Mouse (Mus musculus): ENCODE measurements at regions not wholly inside any gene's neighbourhood (a gene's known extent, or its start where the extent isn't known, plus 50 kb on each side); places are given as distances from the start of the nearest gene placed in this dataset.

DNA sequence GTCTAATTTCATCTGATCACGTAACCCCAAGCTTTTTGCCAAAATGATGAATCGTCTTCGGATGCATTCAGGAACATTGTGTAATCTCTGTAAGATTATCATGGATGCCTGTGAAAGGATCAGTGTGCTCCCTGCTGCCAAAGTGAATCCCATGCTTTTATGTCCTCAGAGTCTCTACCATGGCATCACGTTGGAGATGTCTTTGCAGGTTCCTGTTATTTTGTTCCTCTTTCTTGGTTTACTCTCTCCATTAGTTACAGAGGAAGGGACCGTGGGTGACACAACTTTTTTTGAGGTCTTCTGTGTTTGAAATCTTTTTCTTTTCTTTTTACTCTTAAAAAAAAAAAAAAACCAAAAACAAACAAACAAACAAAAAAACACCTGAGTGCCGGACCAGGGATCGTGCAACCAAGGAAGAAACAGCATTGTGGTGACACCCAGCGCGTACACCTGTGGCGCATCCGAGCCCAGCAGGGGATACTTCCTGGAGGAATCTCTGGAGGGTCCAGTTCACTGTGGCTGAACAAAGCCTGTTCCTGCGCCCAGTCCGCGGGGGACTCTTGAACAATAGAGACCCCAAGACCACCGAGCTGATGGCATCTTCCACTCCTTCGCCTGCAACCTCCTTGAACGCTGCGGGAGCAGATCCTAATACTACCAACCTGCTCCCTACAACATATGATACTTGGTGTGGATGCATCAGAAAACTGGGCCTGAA, 180.6 kb downstream of the Dusp6 start:
- ATAC-seq (ENCODE audit: low read depth), result no peak
- no peak overlapping the region for H3K27ac ChIP-seq
- WGBS (ENCODE audit: insufficient replicate concordance), result 76% methylated on average over 18 of the region's 18 CpGs

DNA sequence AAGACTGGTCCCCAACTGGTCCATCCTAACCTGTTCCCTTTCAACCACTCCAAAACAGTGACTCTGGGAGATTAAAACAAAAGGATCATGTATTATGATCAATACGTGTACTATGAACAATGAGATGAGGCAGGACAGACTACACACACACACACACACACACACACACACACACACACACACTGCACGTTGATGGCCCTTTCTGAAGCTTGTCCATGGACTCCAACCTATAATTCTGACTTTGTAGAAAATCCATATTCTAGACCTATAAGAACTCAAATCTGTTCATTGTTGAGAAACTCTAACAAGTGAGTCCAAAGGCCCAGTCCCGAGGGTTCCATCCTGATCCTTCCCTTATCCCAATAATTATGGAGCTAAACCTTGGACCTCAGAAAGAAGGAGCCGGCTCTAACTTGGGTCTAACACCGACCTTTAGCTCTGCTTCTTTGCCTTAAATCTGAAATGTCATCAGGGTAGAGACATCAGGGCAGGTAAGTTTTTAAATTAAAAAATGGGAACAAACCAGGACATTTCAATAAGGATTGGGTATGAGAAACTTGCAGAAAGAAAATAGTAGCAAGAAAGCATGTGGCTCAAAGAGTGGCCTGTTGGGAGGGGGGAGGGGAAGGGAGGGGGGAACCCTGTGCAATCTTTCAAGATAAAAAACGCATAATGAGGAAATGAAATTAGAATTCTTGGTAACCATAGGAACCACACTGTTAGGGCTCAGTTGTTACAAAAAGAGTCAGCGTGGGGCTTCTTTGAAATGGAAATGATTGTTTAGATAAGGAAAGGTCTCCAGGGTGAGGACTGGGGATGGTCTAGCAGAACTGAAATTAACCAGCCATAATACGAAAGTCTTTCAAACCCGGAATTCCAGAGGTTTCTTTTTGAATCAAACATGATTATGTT, 187.9 kb downstream of the Dusp6 start:
- H3K9me3 ChIP-seq (replicated peaks), result no peaks in the 10 kb centered on the region
- DNase-seq (no peak), ATAC-seq (ENCODE audit: low read depth) (no peak)
- no peak overlapping the region for H3K9ac ChIP-seq
- 48% methylated on average over 9 of the region's 9 CpGs for WGBS (ENCODE audit: insufficient replicate concordance)
- H3K36me3 ChIP-seq, result no peaks in the 10 kb centered on the region
- H3K27ac ChIP-seq, result no peak overlapping the region
- H3K27me3 ChIP-seq, result no peaks in the 10 kb centered on the region
- H3K4me3 ChIP-seq (replicated peaks), result no peak overlapping the region
- no peaks in the 10 kb centered on the region for H3K4me1 ChIP-seq (replicated peaks)
- H3K4me2 ChIP-seq, result no peak overlapping the region

More for the DNA sequence above, 180.6 kb downstream of the Dusp6 start:
- H3K4me3 ChIP-seq (replicated peaks), result no peak overlapping the region
- no peak overlapping the region for H3K9ac ChIP-seq
- H3K9me3 ChIP-seq (replicated peaks), result no peaks in the 10 kb centered on the region
- no peaks in the 10 kb centered on the region; the same call in 1 of the 2 replicates for H3K4me1 ChIP-seq (replicated peaks)
- H3K36me3 ChIP-seq, result no peaks in the 10 kb centered on the region
- no peak overlapping the region for H3K4me2 ChIP-seq
- DNase-seq, result no peak
- no peaks in the 10 kb centered on the region for H3K27me3 ChIP-seq

DNA sequence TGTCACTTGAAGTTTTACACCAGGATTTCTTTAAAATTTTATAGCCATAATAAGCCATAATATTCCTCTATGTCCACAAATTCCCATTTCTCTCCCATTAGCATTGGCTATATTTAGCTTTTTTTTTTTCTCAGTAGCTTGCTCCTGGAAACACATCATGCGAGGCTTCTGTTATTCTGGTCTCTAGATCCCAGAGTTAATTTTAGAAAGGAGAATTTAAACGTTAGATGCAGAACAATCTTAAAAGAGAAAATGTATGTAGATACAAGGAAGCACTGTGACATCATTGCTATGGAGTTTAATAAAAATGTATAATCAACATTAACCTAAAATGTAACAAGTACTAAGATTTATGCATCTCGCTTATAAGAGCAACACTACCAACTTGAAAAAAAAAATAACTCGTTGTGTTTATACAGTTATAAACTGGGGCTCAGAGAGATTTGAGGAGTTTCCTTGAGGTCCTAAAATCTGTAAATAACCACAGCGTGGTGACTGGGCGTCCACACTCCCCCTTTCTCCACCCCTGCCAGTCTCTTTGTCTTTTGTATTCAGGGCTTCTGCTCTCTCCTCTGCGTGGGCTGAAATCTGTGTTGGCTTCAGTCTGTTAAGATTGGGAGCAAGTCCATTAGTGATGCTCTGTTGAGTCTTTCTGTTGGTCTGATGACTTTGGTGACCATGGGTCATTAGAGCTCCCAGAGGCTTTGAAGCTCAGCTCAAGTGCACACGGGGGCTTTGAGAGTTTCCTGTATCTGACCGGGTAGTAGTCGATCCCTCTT, 188.8 kb downstream of the Dusp6 start:
- Histone ChIP-seq H3K9ac (no peak overlapping the region), H3K27me3 (no peaks in the 10 kb centered on the region), H3K27ac (no peak overlapping the region), H3K36me3 (no peaks in the 10 kb centered on the region), H3K4me3 (replicated peaks) (no peak overlapping the region), H3K4me2 (no peak overlapping the region), H3K4me1 (replicated peaks) (no peaks in the 10 kb centered on the region), H3K9me3 (replicated peaks) (no peaks in the 10 kb centered on the region)
- 44% methylated on average over 10 of the region's 10 CpGs for WGBS (ENCODE audit: insufficient replicate concordance)
- ATAC-seq (ENCODE audit: low read depth) (no peak), DNase-seq (no peak)

DNA sequence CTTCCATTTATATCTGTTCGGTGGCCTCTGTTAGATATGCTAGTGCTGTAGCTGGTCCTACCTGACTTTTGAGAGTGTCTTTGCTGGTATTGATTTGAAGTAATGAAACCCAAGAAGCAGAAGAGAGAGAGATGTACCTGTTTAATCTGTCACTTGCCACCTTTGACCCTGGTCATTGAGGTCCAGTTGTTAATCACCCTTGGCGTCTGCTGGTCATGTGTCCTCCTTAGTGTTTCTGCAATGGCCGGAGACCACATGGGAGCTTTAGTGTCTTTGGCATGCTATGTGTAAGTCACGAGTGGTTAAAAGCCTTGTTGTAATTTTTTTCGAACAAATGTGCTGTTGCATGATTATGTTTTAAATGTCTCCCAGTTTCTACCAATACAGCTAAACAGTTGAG, 193.1 kb downstream of the Dusp6 start:
- H3K9me3 ChIP-seq (replicated peaks), result no peaks in the 10 kb centered on the region
- DNase-seq (no peak), ATAC-seq (ENCODE audit: low read depth) (no peak)
- H3K27me3 ChIP-seq, result peaks cover 6% of the 10 kb centered on the region; the same call in 1 of the 2 replicates
- no peaks in the 10 kb centered on the region for H3K36me3 ChIP-seq
- no peak overlapping the region for H3K4me3 ChIP-seq (replicated peaks)
- no peak overlapping the region for H3K9ac ChIP-seq
- 75% methylated on average over 5 of the region's 5 CpGs for WGBS (ENCODE audit: insufficient replicate concordance)
- peaks cover 8% of the 10 kb centered on the region for H3K4me1 ChIP-seq (replicated peaks)
- no peak overlapping the region for H3K27ac ChIP-seq
- no peak overlapping the region for H3K4me2 ChIP-seq

DNA sequence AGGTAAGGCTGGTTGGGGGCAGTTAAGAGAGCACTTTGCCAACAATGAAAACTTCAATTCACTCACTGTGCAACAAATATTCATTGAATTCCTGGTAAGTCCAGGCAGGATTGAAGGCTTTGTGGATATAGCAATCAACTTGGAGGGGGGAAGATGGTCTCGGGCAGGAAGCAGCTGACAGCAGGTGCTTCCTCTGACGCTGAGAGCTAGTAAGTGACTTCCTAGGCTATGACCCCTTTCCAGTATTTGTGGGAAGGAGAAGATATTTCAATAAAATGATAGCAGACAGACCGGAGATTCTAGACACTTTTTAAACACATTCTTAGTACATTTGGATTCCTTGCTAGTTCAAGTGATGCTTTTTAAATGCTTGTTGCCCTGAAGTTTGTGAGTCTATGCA, 195.0 kb downstream of the Dusp6 start:
- H3K9ac ChIP-seq, result no peak overlapping the region
- H3K27ac ChIP-seq, result no peak overlapping the region
- no peak overlapping the region for H3K4me3 ChIP-seq (replicated peaks)
- no peaks in the 10 kb centered on the region for H3K36me3 ChIP-seq
- DNase-seq, result no peak
- WGBS (ENCODE audit: insufficient replicate concordance), result 20% methylated on average over 3 of the region's 3 CpGs
- H3K4me2 ChIP-seq, result no peak overlapping the region
- peaks cover 8% of the 10 kb centered on the region for H3K4me1 ChIP-seq (replicated peaks)
- no peaks in the 10 kb centered on the region for H3K9me3 ChIP-seq (replicated peaks)
- peaks cover 15% of the 10 kb centered on the region for H3K27me3 ChIP-seq
- ATAC-seq (ENCODE audit: low read depth), result no peak

DNA sequence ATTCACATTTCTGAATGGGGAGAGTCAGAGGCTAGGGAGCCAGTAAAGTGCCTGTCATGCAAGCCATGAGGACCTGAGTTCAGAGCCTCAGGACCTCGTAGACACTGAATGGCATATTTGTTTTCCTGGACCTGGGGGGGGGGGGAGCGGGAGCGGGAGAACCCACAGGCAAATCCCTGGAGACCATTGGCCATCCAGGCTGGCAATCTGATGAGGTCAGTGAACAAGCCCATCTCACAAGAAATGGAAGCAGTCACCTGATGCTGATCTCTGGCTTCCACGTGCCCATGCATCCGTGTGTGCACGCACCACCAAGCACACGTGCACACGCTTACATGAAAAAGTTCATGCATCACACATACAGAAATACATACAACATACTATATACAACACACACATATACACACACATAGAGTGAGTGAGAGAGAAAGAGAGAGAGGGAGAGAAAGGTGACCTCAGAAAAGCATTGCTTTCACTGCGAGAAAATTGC, 196.2 kb downstream of the Dusp6 start:
- DNase-seq (no peak), ATAC-seq (ENCODE audit: low read depth) (no peak)
- Histone ChIP-seq H3K4me1 (replicated peaks) (peaks cover 8% of the 10 kb centered on the region), H3K9me3 (replicated peaks) (no peaks in the 10 kb centered on the region), H3K4me3 (replicated peaks) (no peak overlapping the region), H3K27me3 (peaks cover 15% of the 10 kb centered on the region), H3K27ac (no peak overlapping the region), H3K9ac (no peak overlapping the region), H3K36me3 (no peaks in the 10 kb centered on the region), H3K4me2 (peak overlapping the region; percentile 45)
- 60% methylated on average over 9 of the region's 9 CpGs for WGBS (ENCODE audit: insufficient replicate concordance)

DNA sequence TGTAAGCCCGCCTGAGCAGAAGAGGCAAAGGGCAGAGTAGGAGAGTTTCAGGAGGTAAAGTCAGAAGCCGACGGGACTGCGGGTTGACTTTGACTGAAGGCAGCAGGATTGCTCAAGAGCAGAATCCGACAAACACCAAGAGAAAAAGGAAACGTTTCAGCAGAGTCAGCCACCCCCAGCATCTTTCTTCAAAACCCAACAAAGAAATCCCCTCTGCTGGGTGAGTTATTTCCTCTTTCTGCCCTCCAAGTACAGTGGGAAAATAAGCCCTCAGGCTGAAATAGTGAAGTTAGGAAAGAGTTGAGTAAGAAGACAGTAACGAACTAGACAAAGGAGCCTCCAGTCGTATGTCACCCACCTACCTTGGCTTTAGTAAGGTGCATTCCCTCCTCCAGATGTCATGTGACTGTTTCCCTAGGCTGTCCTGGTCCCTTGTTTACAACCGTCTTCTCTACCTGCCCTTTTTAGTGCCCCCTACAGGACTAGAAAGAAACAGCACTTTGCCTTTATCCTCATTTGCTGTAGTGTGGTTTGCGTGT, 196.9 kb downstream of the Dusp6 start:
- ATAC-seq (ENCODE audit: low read depth), result peak; percentile 61
- peak; percentile 7 for DNase-seq
- peaks cover 8% of the 10 kb centered on the region for H3K4me1 ChIP-seq (replicated peaks)
- no peak overlapping the region for H3K9ac ChIP-seq
- no peaks in the 10 kb centered on the region for H3K9me3 ChIP-seq (replicated peaks)
- 6% methylated on average over 10 of the region's 10 CpGs for WGBS (ENCODE audit: insufficient replicate concordance)
- peak overlapping the region; percentile 45 for H3K4me2 ChIP-seq
- peaks cover 15% of the 10 kb centered on the region for H3K27me3 ChIP-seq
- peak overlapping the region; percentile 34 for H3K27ac ChIP-seq
- no peaks in the 10 kb centered on the region for H3K36me3 ChIP-seq
- H3K4me3 ChIP-seq (replicated peaks), result peak overlapping the region; percentile 29

DNA sequence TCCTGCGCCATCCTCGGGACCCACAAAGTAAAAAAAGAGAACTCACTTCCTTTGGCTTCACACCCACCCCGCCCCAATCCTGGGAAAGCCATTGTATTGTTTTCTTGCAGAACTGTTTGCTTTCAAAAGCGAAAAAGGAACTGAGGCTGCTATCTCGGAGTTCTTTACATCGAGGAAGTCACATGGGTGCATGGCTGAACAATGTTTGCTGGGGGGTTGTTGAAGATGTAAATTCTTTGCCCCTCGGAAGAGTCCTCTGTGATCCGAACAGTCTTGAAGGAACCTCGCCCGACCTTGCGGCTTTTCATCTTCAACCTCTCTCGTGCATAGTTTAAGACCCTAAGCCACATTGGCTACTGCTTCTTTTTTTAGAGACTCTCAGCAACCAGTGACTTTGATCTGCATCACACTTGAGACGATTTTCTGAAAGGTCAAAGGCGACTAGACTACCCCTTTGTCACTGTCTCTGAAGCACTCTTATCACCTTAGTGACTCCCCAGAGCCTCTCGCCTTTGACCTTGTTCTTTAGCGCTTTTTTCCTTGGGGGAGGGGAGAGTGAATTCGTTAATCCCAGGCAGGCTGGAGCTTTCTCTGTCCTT, 197.9 kb downstream of the Dusp6 start:
- H3K4me1 ChIP-seq (replicated peaks), result peaks cover 8% of the 10 kb centered on the region
- ATAC-seq (ENCODE audit: low read depth), result peak; percentile 37; the same call in 1 of the 2 replicates
- H3K27ac ChIP-seq, result peak overlapping the region; percentile 34
- peak overlapping the region; percentile 62 for H3K4me2 ChIP-seq
- no peaks in the 10 kb centered on the region for H3K36me3 ChIP-seq
- peaks cover 15% of the 10 kb centered on the region for H3K27me3 ChIP-seq
- H3K9me3 ChIP-seq (replicated peaks), result no peaks in the 10 kb centered on the region
- peak; percentile 5 for DNase-seq
- peak overlapping the region; percentile 39 for H3K4me3 ChIP-seq (replicated peaks)
- under 1% methylated on average over 17 of the region's 17 CpGs for WGBS (ENCODE audit: insufficient replicate concordance)
- H3K9ac ChIP-seq, result peak overlapping the region; percentile 29

DNA sequence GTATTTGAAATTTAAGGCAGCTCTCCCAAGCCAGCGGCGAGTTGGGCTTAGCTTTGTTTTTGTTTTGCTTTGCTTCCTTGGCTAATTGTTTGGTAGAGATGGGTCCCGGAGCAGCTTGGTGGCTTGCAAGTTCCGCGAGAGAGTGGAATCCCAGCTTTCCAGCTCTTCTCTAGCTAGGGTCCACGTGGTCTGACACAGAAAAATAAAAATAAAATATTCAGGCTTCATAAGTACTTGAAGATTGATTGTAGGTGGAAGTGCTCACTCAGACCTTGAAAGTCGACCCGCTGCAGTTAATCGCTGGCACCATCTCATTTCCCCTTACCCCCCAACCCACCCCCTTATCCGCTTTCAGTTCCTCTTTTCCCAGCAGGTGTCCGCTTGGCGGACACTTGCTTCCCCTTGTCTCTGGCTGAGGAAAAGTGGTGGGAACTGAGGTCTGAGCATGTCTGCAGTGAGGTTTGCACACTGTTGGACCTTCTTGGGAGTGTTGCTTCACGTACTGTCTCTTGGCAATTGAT, 198.5 kb downstream of the Dusp6 start:
- Histone ChIP-seq H3K27ac (peak overlapping the region; percentile 34), H3K9ac (peak overlapping the region; percentile 29), H3K4me3 (replicated peaks) (peak overlapping the region; percentile 39), H3K27me3 (peaks cover 15% of the 10 kb centered on the region), H3K4me1 (replicated peaks) (peaks cover 8% of the 10 kb centered on the region), H3K9me3 (replicated peaks) (no peaks in the 10 kb centered on the region), H3K4me2 (peak overlapping the region; percentile 62), H3K36me3 (no peaks in the 10 kb centered on the region)
- under 1% methylated on average over 13 of the region's 13 CpGs for WGBS (ENCODE audit: insufficient replicate concordance)
- ATAC-seq (ENCODE audit: low read depth), result no peak
- no peak for DNase-seq

DNA sequence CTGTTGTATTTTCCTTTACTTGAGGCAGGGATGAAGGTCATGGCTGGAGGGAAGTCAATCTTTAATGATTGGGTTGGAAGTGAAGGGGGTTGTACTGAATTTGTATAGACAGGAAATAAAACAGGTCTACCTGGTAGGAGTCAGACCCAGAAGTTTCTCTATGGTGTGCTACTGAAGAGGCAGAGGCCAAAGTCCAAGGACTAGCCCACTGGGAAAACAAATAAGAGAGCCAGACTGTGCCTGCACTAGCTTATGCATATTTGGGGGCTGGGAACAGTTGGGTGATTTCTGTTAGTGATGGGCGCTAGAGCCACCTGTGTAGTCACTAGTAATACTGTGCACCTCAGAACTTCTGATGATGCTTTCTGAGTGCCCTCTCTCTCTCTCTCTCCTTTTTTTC, 203.7 kb downstream of the Dusp6 start:
- no peak overlapping the region for H3K4me2 ChIP-seq
- DNase-seq, result no peak
- ATAC-seq (ENCODE audit: low read depth), result no peak
- WGBS (ENCODE audit: insufficient replicate concordance), result 73% methylated on average over 1 of the region's 1 CpGs
- no peak overlapping the region for H3K4me3 ChIP-seq (replicated peaks)
- no peaks in the 10 kb centered on the region for H3K36me3 ChIP-seq
- H3K27me3 ChIP-seq, result peaks cover 4% of the 10 kb centered on the region
- H3K27ac ChIP-seq, result no peak overlapping the region
- no peaks in the 10 kb centered on the region for H3K9me3 ChIP-seq (replicated peaks)
- H3K4me1 ChIP-seq (replicated peaks), result peaks cover 10% of the 10 kb centered on the region; the same call in 1 of the 2 replicates
- H3K9ac ChIP-seq, result no peak overlapping the region

All from liver, embryonic 13.5 days (tissue).